Mouse (Mus musculus): Measurements from ENCODE around the gene Kcnq1.

The Kcnq1 gene

DNA sequence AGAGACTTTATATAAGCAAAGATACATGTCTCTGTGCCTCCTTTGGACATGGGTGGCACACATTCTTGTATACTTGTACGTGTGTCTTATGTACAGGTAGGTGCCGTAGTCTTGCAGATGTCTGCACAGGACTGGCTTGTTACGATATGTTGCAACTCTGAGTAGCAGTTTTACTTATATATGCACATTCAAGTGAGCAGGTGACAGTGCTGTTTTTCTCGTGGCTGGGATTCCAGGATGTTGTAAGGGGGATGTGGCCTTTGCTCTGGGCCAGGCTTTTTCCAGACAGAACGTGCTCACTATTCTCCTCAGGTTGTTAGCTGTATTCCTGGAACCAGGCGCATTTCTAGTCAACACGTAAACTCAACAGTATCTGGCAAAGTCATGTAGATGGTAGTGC lies 168.9 kb downstream of the Kcnq1 start:
- peak in 1 of 2 experiments; percentile 6 for DNase-seq (ENCODE audit: low spot score in 2 of 2)

DNA sequence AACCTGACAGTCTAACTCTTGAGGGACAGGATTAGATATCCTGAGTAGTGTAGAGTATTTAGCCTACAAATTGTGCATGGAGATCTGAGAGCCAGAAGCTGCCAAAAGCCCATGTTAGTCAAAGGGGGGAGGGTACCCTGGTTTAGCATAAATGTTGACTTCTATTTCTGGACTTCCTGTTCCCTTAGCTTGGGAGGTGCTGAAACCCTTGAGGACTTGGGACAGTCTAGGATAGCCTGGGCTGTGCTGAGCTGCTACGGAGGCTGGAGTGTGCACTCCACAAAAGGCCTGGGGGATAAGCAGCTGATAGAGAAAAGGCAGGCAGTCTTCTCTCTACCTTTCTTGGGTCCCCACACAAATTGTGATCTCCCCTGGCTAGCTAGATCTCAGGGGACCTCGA lies 177.5 kb downstream of the Kcnq1 start:
- no peak for DNase-seq (ENCODE audit: low spot score in 2 of 2)

DNA sequence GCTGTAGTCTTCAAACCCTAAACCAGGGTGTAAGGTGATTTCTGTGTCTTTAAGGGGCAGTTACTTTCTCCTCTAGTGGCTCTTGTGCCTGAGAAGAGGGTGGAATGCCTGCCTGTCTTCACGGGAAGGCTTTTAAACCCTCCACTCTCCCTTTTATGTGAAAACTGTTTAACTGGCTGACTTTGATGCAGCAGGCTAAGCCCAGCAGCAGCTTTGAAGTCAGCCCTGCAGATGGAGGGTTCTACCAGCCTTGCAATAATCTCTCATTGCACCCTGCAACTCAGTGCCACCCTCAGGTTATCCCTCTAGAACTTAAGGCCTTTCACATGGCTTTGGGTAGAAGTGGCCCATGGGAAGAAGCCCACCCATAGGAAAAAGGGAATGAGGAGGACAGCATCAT lies 178.7 kb downstream of the Kcnq1 start:
- DNase-seq (ENCODE audit: low spot score in 2 of 2): no peak

DNA sequence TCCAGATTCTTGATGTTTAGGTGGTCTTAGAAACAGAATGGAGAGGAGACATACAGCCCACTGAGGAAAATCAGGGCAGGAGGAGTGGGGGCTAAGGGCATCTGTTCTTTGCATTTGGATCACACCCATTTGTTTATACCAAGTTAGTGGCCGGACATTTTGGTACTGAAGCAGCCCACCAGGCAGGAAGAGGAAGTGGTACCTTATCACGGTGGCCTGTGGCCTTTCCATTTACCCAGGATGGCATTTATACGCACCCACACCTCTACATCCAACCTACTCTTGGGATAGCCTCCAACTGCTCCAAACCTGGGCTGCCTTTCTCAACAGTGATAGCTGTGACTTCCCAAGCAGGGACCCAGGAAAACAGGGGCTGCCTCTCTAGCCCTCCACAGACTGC lies 179.3 kb downstream of the Kcnq1 start:
- no peak for DNase-seq (ENCODE audit: low spot score in 2 of 2)

DNA sequence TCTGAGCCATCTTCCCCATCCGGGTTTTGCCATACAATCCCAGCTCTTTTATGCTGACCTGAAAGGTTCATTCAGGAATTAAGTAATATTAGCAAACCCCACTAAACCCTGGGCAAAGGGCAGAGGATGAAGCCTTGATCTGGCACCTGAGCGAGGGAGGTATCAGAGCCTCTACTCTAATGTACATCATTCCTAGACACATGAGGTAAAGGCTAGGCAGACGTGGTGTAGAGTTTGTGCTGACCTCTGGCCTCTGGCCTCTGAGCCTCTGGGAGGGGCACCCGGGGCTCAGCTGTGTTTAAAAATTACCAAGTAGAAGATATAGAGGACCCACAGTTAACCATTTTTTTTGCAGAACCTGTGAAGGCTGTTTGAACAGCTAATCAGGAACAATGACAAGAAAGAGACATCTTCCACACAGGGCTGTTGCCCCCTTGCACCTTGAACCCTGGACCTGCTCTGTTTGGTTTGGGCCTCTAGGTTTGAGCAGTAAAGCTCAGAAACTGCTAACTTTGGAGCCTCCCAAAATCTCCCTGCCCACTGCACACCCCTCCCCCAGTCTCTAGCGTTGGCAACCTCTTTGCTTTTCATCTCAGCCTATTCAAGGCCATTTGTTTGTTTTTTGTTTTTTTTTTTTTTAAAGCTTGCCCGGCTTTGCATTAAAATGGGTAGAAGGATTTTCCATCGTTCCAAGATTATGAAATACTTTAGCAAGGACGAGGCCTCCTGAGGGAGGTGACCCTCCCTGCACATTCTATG lies 180.5 kb downstream of the Kcnq1 start:
- no peak for DNase-seq (ENCODE audit: low spot score in 2 of 2)

DNA sequence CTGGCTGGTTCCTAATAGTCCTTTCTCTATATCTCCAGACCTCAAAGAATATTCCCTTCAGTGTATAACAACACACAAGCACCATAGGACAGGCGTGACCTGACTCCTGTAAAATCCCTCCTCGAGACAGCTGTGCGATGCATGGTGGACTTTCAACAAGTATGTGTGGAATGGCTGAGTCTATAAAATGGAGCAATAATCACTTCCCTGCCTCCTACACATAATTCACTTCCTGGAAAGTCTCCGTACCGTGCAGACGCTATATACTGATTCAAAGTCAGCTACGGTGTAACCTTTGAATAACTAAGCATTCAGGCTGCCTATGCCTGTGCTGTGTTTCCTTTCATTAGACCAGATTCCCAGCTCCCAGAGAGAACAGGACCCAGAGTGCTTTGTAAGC lies 182.0 kb downstream of the Kcnq1 start:
- DNase-seq (ENCODE audit: low spot score in 2 of 2): no peak

DNA sequence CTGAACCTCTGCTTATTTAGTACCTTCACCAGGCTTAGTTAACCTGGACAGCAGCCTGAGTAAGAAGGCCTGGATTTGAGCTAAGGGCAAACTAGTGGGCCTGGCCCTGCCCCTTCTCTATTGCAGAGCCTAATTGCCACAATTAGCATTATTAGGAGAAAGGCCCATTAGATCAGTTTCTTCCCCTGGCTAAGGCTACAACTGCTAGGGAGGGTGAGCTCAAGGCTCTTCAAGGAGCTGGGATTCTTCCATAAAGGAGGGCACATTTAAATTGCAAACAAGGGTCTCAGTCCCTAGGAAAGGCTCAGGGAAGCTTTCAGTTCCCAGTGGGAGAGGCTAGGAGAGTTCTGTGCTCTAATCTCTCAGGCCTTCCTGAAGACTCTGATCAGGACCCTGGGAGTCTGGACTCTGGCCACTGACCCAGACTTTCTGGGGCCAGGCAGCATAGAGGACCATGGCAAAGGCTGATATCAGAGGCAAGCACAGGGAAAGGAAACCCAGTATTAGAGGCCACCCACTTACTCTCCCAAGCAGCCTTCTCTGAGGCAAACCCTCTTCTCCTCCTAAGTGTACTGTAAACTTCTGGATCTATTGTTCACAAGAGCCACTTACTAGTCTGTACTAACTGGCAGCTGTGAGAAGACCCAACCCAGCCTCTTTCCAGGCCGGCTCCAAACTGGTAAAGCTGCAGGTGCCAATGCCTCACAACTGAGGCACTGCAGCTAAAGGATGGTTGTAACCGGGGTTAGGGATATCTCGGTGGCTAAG lies 183.1 kb downstream of the Kcnq1 start:
- DNase-seq (ENCODE audit: low spot score in 2 of 2): no peak

DNA sequence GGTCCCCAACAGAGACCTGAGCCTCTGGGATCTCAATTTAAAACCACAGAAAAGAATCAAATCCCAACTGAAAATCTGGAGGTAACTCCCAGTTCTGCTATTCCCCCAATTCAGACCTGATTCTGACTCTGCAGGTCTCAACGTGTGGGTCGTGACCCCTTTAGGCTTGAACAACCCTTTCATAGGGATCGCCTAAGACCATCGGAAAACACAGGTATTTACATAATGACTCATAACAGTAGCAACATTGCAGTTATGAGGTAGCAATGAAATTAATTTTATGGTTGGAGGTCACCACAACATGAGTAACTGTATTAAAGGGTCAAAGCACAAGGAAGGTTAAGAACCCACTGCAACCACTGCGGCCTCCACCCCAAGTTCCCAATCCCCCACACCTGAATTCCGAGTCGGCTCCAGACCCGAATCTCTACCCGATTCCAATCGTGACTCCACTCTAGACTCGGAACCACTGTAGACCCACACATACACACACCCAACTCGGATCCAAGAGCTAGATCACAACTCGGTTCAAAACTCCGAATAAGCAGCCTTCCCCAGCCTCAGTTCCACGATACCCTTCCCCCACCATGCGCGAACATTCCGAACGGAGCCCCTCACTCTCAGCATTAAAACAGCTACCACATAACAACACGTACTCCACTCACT lies 188.7 kb downstream of the Kcnq1 start:
- no peak for DNase-seq (ENCODE audit: low spot score in 2 of 2)

DNA sequence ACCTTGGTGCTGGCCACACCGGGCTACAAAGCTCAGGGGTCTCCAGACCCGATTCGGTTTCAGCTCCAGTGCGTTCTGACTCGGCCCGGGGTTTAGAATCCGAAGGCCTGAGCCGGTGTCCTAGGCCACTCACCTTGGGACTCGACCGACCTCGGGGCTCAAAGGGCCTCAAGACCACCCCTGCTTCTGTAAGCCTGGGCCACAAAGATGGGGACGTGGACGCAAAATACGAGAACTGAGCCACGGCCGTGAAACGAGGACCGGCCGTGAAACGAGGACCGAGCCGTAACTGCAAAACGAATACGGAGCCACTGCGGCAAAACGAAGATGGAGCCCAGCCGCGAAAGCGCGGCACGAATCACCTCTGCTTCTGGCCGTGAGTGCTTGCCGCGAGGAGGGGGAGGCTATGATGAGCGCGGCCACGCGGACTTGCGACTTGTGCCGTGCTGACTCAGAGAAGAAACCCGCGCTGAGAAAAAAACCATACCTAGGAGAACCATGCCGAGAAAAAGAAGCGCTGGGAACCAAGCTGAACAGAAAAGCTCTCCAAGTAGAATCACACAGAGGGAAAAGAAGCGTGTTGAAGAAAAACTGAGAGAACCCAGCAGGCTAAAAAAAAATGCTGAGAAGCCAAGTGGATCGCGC lies 189.3 kb downstream of the Kcnq1 start:
- DNase-seq (ENCODE audit: low spot score in 2 of 2): peak; percentile 48 to 51

DNA sequence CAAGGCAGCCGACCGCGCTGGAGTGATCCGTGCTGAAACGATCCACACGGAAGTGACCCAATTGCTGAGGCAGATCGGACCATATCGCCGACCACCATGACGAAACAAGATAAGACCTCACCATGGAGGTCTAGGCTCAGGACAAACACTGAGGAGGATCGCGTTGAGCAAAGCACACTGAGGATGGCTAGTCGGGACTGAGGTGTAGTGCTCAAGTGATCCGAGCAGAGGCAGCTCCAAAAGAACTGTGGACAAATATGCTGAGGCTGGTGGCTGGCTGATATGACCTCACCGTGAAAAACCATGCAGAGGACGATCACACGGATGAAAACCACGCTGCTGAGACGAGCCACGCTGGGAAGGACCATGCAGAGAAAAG lies 189.8 kb downstream of the Kcnq1 start:
- DNase-seq (ENCODE audit: low spot score in 2 of 2): peak in 1 of 2 experiments; percentile 35

DNA sequence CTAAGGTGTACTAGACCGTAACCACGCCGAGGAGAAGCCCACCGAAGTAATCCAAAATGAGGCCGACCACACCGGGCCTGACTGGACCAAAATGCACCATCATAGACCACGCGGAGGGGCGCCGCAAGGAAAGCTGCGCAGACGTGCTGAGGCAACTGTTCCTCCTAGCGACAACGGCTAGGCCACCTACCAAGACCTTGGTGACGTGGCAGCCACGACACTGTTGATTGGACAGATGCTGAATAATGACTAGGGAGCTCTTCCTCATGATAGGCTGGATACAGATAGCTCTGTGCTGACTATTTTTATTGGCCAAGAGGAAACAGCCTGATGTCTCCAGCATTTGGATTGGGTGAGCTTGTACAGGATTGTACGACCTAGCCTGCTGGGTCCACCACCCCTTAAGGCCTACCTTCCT lies 190.2 kb downstream of the Kcnq1 start:
- peak; percentile 94 to 98 for DNase-seq (ENCODE audit: low spot score in 2 of 2)

DNA sequence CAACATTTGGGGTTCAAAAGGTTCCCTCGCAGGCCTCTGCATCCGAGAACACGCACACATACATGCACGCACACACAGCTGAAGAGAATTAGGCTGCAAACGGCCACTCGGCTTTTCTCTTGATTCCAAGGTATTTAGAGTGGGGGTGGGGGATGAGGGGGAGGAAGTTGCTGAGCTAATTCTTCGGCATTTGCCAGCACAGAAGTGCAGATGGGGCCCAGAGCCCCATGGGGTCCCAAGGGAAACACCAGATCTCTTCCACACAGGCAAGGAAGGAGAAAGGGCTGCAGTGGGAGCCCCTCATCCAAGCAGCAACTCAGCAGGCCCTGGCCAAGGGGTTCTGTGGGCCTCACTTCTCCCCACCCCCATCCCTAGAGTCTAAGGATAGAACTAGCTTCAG lies 193.9 kb downstream of the Kcnq1 start:
- no peak for DNase-seq (ENCODE audit: low spot score in 2 of 2)

DNA sequence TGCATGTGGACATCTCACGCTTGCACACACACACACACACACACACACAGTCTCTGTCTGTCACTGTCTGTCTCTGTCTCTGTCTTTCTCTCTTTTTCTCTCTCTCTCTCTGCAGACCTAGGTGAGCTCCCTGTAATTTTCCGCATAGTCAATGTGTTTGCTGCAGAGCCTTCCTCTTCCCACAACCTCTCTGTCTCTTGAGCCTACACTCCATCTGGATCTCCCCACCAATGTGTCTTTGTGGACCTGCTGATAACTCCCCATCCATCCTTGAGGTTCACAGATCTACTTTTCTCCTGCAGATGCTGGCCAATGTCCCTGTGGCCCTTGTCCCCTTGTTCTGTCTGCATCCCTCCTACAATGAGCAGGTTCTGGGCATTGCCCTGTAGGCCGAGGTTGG lies 194.5 kb downstream of the Kcnq1 start:
- DNase-seq (ENCODE audit: low spot score in 2 of 2): no peak

DNA sequence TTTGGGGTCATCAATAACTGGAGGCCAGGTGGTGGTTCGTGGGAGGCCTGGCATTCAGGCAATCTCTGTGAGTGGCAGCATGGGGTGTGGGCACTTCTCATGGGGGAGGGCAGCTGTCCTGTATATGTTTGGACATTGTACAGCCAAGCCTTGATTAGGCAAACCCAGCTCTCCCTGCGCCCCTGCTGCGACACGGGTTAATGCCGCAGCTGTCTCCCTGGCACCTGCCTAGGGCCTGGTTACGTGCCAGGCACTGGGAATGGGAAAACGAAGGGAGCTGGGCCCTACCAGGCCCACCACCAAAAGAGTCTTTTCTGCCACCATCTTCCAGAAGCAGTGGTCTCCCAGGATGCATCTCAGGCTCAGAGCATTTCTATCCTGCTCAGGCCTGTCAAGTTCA lies 196.0 kb downstream of the Kcnq1 start:
- no peak for DNase-seq (ENCODE audit: low spot score in 2 of 2)

DNA sequence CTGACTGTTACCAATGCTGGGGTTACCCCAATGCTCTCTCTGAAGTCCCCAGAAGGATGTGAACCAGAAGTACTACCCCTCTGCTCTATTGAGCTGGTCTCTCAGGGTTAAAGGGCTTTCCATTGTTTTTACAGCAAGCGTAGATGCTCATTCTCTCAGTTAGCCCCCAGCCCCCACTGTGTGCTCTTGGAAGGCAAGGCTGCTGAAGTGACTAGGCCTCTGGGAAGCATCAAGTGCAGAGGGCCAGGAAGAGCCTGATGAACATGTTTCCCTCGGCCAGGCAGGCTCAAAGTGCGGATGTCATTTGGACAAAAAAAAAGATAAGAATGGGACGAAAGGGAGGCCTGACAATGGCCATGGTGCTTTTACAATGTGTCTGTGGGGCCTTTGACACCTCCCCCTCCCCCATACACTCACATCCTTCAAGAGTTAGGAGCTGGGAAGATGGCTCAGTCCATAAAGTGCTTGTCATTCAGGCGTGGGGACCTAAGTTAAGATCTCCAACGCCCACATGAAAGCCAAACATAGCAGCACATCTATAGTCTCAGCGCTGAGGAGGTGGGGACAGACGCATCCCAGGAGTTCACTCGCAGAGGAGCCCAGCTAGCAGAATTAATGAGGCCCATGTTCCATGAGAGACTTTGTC lies 196.6 kb downstream of the Kcnq1 start:
- DNase-seq (ENCODE audit: low spot score in 2 of 2): peak; percentile 31 to 65

DNA sequence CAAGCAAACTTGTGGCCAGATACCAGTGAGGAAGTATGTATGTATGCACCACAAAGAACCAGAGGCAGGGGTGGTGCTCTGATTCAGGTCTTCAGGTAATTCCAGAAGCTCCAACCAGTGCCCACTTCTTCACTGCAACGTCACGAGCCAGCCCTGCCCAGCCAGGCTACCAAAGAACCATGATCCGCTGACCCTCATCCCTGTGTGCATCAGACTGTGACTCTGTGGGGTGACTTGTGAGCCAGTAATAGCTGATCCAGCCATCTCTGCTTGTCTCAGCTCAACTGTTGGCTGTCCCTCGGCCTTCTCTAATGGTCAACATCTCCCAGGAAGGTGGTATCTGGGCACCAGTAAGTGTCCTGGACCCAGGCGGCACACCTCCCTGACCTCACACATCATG lies 197.4 kb downstream of the Kcnq1 start:
- DNase-seq (ENCODE audit: low spot score in 2 of 2): no peak

DNA sequence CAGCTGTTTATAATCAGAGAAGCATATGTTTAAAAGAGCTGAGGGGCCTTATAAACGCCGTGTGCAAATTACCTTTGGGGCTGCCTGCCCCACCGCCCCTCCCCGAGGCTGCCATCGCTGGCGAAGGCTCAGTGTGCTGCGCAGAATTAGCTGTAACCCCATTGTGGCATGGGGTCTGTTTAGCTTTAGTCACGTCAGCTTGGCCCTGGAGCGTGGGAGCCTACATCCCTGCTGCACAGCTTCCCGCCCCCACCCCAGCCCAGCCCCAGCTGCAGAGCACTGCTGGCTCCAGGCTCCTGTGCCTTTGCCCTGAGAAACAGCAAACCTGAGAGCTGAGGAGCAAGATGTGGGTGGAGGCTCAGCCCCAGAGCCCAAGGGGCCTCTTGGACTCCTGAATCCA lies 199.6 kb downstream of the Kcnq1 start:
- DNase-seq (ENCODE audit: low spot score in 2 of 2): no peak

DNA sequence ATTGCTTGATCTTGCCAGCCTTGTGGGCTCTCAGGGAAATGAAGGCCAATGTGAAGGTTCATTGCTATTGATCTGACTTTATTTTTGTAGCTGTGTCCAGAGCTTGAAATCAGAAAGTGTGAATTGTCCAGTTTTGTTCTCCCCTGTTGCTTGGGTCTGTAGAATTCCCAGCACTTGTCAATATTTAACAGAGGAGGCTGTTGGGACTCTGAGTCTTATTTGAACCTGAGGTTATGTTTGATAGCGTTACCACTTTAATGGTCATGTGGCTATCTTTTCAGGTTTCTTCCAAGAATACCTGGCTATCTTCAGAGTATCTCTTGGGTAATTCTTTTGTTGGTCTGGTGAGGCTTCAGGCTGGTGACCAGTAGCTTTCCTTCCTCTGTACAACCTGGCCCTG lies 201.8 kb downstream of the Kcnq1 start:
- no peak for DNase-seq (ENCODE audit: low spot score in 2 of 2)

DNA sequence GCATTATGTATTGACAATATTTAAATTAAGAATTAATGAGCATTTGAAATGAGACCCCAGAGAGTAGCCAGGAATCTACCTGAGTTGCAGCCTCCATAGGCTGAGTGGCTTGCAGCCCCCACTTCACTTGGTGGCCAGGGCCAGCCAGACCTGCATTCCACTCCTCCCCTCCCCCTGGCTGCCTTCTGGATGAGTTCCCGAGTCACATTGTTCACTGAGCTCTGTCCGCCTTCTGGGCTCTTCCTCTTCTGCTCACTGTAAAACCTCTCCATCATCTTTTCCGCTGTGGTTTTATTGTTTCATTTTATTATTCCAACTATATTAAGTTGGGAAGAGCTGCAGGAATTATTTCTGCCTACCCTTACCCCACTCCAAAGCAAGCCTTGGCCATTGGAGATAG lies 204.1 kb downstream of the Kcnq1 start:
- DNase-seq (ENCODE audit: low spot score in 2 of 2): no peak

DNA sequence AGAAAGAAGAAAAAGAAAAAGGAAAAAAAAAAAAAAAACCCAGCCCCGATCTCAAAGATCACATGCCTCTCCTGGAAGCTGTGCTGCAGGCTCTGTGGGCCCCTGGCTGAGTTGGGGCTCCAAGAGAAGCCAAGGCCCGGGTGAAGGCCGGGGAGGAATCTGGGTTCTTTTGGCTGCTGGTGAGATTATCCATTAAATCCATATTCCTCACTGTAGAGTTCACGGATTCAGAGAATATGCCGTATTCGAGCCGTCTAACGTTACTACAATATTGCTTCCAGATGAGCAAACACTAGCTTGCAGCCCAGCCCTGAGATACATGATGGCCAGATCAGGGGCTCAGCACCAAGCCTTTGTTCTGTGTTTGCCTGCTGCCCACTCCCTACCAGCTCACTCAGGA lies 204.7 kb downstream of the Kcnq1 start:
- no peak for DNase-seq (ENCODE audit: low spot score in 2 of 2)

DNA sequence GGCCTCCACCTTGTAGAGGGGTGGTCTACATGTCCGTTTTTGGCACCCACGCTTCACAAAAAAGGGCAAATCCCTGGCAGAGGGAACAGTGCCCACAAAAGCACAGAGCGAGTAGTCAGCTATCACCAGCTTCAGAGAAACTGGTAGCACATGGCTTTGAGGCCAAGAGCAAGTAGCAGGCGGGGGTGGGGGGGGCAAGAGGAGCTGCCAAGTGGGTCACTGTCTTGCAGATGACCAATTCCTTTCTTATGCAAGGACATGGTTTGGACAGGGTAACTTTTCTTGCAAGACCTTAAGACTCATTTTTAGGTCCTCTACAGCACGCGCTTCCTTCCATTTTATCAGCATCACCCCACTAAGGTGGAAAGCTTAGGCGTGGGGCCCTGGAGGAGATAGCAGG lies 205.3 kb downstream of the Kcnq1 start:
- DNase-seq (ENCODE audit: low spot score in 2 of 2): no peak

Measured in right cerebral cortex, postnatal 10 days (tissue).